Mouse (Mus musculus): ENCODE measurements at regions not wholly inside any gene's neighbourhood (a gene's known extent, or its start where the extent isn't known, plus 50 kb on each side); places are given as distances from the start of the nearest gene placed in this dataset.

- TF ChIP-seq CTCF (IDR thresholded peaks at IDR 0.05; ENCODE audit: low read depth) (no peak), EP300 (IDR thresholded peaks at IDR 0.05; ENCODE audit: low read depth) (no peak)
These were observed 129.4 kb downstream of the Olfr1505 start for GRCm38 (mm10) chr19:14042753-14043152.
